Mouse (Mus musculus) left cerebral cortex, postnatal 14 days (tissue): ENCODE data around the gene Cit. TPM values are rescaled to one million over a fixed set of nuclear protein-coding genes. Genes with fewer than 3 reads are reported as not detected.
A peak's percentile ranks its signal among the peaks of the same experiment; 100 is the strongest.

Experiments
- DNase-seq, 2 experiments: peaks; one replicate each; pipeline ENCODE4 v3.0.0; 2021 to 2022; ENCODE audit warnings: low spot score in 2 of 2, mixed read lengths in 1 of 2
- intact Hi-C: fragments of 180-260 bp; cut with DNase I; formaldehyde crosslinking; loops from one replicate; pipeline ENCODE4 v1.15.1; 2025
- total RNA-seq, 2 experiments: library from RNA; stranded (reverse); gene quantifications; 2 replicates each; pipeline ENCODE4 v1.2.3; 2021

Gene Cit
- total RNA-seq, 2 experiments from 2014 or later, result 149 to 175 TPM

DNA sequence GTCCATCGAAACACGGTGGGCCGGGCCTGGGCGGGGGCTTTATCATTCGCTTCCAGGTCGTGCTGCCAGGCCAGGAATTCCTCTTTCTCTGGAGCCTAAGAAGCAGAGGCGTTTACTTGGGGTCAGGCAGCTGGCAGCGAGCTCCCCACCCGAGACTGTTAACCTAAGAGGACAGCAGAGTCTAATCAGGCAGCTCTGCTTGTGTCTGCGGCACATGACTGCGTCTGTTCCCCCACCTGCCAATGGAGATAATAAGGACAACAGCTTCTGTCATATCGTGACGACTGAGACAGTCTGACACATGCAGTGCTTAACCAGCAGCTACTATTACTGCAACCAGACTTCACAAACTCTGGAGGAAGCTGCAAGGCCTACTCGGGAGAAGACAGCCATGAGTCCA is 176.5 kb downstream of the Cit start:
- no peak for DNase-seq
- intact Hi-C loops, result no loop called here

DNA sequence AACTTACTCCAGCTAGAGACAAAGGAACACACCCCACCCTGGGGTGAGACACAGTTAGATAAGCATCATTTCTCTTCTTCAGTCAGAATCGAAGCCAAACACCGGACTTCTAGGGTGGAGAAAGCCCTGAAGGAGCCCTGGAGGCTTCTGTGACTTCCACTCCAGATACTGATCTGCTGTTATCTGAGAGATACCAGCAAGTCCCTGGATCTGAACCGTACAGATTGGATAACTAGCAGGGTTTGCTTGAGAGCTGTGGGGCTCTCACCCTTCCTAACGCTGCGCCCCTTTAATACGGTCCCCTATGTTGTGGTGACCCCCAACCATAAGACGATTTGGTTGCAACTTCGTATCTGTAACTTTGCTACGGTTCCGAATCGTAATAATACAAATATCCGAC is 177.1 kb downstream of the Cit start:
- intact Hi-C loops, result no loop called here
- no peak for DNase-seq

- intact Hi-C loops, result no loop called here
- DNase-seq, result no peak
Observed at GRCm38 (mm10) chr5:116022658-116023200, 177.7 kb downstream of the Cit start.

GRCm38 (mm10) chr5:116023251-116023661 is 178.2 kb downstream of the Cit start:
- intact Hi-C loops, result no loop called here
- DNase-seq, result peak in 1 of 2 experiments; percentile 51

DNA sequence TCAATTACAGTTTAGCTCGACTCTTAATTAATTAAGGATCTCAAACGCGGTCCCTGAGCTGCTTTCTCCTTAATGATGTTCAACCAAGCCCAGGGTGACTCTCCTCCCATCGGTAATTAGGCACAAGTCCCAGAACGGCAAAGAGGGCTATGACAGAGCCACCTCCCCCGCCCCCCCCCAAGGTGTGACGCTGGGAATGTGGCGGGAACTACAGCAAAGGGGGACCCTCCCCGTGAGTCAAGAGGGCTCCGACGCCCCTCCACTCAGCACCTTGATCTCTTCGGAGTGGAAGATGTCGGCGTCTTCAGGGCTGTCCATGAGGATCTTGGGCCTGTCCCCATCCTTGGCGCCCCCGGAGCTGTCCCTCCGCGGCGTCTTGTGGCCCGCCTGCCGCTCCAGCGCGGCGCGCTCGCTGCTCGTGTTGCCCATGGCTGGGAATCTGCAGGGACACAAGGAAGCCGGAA is 178.8 kb downstream of the Cit start:
- DNase-seq, result no peak
- intact Hi-C loops, result no loop called here

- intact Hi-C loops, result no loop called here
- DNase-seq, result peak; percentile 91 to 94
Observed at GRCm38 (mm10) chr5:116024327-116024739, 179.3 kb downstream of the Cit start, which contains the start of gene Prkab1. Prkab1 (minus strand) TSS chr5:116024508.

DNA sequence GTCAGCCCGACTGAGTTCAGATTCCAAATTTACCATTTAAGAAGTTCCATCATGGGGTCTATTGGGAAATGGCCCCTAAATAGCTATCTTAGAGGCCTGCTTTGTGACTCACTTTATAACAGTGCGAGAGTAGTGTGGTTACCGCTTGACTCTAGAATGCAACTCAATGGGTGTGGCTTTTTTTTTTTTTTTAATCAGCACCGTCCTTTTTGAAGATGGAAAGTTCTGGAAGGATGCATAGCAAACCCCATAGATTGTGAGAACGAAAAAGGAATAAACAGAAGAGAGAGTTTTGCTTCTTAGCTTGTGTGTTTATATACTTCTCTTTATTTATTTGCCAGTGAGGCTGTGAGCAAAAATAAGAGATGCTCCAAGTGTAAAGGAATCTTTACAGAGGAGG is 181.0 kb downstream of the Cit start:
- no peak for DNase-seq
- intact Hi-C loops, result no loop called here

DNA sequence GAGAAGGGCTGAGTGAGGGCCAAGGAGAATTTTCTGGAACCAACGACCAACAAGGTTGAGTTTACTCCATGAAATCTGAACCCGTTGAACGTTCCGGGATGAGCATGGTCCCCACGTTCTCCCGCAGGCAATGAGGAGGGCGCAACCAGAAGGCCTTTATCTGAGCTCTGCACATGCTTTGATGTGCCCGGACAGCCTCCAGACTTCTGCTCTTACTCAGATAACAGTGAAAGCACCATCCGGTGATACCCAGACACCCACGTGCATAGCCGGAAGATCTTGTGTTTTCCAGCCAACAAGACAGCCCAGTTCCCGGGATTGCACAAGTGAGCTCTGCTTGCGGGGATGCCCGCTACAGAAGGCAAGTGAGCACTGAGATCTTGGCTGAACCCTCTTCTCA is 181.5 kb downstream of the Cit start:
- intact Hi-C loops, result no loop called here
- DNase-seq, result no peak

DNA sequence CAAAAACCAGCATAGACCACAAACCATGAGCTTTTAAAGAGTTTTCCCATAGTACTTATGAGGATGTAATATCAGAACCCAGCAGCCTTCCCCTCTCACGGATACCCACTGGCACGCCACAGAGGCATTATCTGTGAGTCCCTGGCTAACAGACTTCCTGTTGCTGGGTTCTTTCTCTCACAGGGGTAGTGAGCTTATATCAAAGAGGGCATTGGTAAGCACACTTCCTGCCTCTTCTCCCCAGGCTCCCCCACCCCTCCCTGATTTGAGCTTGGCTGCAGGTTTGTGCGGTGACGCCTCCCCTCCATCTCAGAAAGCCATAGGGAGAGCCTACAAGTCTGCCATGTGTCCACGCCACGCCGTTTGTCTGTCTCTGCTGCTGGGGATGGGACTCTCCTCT is 184.0 kb downstream of the Cit start:
- intact Hi-C loops, result no loop called here
- DNase-seq, result no peak

GRCm38 (mm10) chr5:116030566-116031189 is 185.6 kb downstream of the Cit start:
- intact Hi-C loops, result loop anchor here (5.0 kb wide), 2 partner anchors 82 to 1067 kb away; no protein-coding TSS in a partner anchor
- no peak for DNase-seq

- intact Hi-C loops, result loop anchor here (5.0 kb wide), 2 partner anchors 81 to 1066 kb away; no protein-coding TSS in a partner anchor
- DNase-seq, result peak; percentile 73
Observed at GRCm38 (mm10) chr5:116031190-116031577, 186.1 kb downstream of the Cit start.

- no peak for DNase-seq
- intact Hi-C loops, result no loop called here
Observed at GRCm38 (mm10) chr5:116036465-116036864, 191.4 kb downstream of the Cit start.

GRCm38 (mm10) chr5:116037731-116038130 is 192.7 kb downstream of the Cit start:
- intact Hi-C loops, result no loop called here

DNA sequence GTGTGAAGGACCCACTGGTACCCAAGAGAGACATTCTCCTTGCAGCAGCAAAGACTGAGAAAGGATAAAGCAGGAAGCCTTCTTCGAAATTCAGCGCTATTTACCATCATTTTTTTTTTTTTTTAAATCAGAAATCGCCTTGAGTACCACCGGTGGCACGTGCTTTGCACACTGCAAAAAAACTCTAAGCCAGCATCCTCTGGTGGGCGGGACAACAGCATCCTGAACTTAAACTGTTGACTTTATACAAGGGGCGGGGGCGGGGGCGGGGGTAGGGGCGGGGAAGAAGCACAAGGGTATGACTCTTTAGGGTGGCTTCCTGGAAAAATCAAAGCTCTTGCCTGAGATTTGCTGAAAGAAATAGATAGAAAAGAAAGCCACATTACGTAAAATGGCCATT is 194.6 kb downstream of the Cit start:
- DNase-seq, result no peak
- intact Hi-C loops, result no loop called here

More at GRCm38 (mm10) chr5:116037731-116038130, 192.7 kb downstream of the Cit start:
- DNase-seq, result no peak

DNA sequence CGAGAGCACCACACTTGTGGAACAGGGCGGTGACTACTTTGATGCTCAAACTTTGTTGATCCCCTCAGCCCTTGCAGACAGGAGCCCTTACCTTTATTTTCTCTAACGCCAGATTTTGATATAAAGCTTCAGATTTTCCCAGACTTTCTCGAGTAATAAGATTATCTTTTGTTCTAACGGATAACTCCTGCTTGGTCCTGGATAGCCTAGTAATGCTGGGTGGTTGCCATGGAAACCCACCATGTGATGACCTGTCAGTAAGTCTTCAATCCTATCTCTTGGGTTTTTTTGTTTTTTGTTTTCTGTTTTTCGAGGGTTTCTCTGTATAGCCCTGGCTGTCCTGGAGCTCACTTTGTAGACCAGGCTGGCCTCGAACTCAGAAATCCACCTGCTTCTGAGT is 197.2 kb downstream of the Cit start:
- intact Hi-C loops, result no loop called here
- no peak for DNase-seq

GRCm38 (mm10) chr5:116045581-116045980 is 200.5 kb downstream of the Cit start:
- intact Hi-C loops, result no loop called here
- no peak for DNase-seq

DNA sequence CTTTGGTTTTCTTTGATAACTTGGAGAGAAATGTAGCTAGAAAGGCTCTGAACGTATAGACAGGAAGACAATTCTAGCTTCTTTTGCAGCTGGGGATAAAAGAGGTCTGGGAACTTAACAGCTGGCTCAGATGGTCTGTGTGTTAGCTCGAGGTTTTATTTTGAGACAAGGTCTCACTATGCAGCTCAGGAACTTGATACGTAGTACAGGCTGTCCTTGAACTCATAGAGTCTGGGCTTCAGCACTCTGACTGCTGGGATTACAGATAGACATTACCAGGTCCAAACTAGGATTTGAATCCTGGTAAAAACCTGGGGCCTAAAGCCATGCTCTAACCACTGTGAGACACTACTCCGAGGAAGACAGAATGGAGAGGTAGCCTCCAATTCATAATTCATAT is 201.2 kb downstream of the Cit start:
- no peak for DNase-seq
- intact Hi-C loops, result no loop called here

- DNase-seq, result no peak
- intact Hi-C loops, result no loop called here
Observed at GRCm38 (mm10) chr5:116048321-116048720, 203.2 kb downstream of the Cit start.

DNA sequence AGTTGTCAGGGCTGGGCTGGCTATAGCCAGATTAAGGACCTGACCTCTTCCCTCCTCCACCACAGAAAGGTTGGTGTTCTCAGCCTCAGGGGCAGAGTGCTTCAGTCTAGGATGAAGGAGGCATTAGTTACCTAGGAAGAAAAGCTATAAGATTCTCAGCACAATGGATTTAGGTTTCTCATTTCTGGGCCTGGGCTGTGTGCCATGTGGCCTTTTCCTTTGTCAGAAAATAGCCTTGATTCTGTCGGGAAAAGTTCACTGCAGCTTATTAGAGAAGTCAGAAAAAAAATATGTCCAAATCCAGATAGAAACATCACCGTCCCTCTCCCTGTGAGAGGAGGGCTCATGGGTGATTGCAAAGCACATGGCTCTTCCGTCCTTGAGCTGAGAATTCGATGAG is 204.7 kb downstream of the Cit start:
- no peak for DNase-seq
- intact Hi-C loops, result no loop called here

DNA sequence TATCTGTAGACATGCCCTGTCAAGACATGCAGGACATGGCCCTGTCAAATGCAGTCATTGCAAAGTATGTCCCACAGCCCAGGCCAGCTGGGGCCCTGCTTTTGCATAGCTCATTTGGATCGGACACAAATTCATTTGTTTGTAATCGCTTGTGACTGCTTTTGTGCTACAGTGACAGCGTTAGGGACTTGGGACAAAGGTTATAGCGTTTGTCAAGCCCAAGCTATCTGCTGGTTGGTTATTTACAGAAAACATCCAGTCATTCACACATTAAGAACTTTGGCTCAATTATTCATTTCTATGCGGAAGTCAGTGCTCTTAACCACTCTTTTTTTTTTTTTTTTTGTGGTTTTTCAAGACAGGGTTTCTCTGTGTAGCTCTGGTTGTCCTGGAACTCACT is 207.1 kb downstream of the Cit start:
- DNase-seq, result no peak
- intact Hi-C loops, result no loop called here

DNA sequence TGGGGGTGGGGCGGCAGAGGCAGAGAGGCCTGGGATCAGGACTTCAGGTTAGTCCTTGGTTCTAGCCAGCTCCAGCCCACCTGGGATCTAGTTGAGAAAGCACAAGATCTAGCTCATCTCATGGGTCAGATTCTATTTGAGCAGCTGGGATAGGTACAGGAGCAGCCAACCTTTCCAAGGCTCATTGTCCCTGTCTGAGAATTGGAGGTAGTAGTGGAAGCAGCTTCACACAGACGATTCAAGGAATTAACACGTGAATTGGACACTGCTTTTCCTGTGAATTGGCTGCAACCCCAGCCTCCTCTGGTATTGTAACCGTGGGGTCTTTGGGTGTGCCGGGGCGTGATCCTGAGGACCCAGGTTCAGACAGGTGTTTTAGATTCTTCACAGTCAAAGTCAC is 207.7 kb downstream of the Cit start:
- DNase-seq, result no peak
- intact Hi-C loops, result no loop called here
